In genomic region chr9:58549694-58550093, GRCm38 (mm10) we compare ENCODE assay signal across 16 mouse cellular contexts. TPM values are rescaled to one million over a fixed set of nuclear protein-coding genes. Genes with fewer than 3 reads are reported as not detected.
DNase-seq lines count a peak whose midpoint lies in the region; ATAC-seq lines count a peak whose summit lies in the region.
"Had no signal": no experiment of that assay in that cellular context is flagged by ENCODE, and none has a peak within 500 bp of the region (broad histone marks: within the 10 kb centered on the region; RNA-seq: fewer than 3 reads in every experiment).

No protein-coding gene starts in this region.

- no peaks in the 10 kb centered on the region for H3K36me3 ChIP-seq in midbrain, embryonic 13.5 days
- H3K36me3 ChIP-seq in midbrain, embryonic 14.5 days (ENCODE audit: control insufficient read depth, insufficient read depth, low read length), result no peaks in the 10 kb centered on the region
- H3K36me3 ChIP-seq in hindbrain, embryonic 11.5 days (ENCODE audit: control insufficient read depth, insufficient read depth, low read length), result no peaks in the 10 kb centered on the region

- intact Hi-C loops in heart, postnatal 10 days (cut with DNase I), result no loop called here

- WGBS in midbrain, embryonic 13.5 days, result 89% methylated on average over 3 of the region's 3 CpGs
- 86% methylated on average over 3 of the region's 3 CpGs for WGBS in midbrain, embryonic 14.5 days
- WGBS in hindbrain, embryonic 11.5 days, result 86% methylated on average over 3 of the region's 3 CpGs

- H3K4me2 ChIP-seq in midbrain, embryonic 13.5 days (replicated peaks), result no peak overlapping the region
- no peak overlapping the region for H3K4me2 ChIP-seq in midbrain, embryonic 14.5 days (ENCODE audit: low read length)
- no peak overlapping the region for H3K4me2 ChIP-seq in hindbrain, embryonic 11.5 days (replicated peaks; ENCODE audit: low read depth, low read length)

- no peaks in the 10 kb centered on the region for H3K9me3 ChIP-seq in midbrain, embryonic 13.5 days
- H3K9me3 ChIP-seq in midbrain, embryonic 14.5 days (ENCODE audit: control insufficient read depth, low read length), result no peaks in the 10 kb centered on the region
- no peaks in the 10 kb centered on the region for H3K9me3 ChIP-seq in hindbrain, embryonic 11.5 days (ENCODE audit: control insufficient read depth, low read length)
- H3K9me3 ChIP-seq: megakaryocyte, embryonic 14.5 days had no signal

- H3K27me3 ChIP-seq in midbrain, embryonic 13.5 days, result no peaks in the 10 kb centered on the region
- H3K27me3 ChIP-seq in midbrain, embryonic 14.5 days (ENCODE audit: control insufficient read depth, insufficient read depth, low read length), result no peaks in the 10 kb centered on the region
- no peaks in the 10 kb centered on the region for H3K27me3 ChIP-seq in hindbrain, embryonic 11.5 days (ENCODE audit: control insufficient read depth, insufficient read depth, low read length)

- H3K4me3 ChIP-seq in midbrain, embryonic 13.5 days (replicated peaks), result no peak overlapping the region
- no peak overlapping the region for H3K4me3 ChIP-seq in midbrain, embryonic 14.5 days (replicated peaks; ENCODE audit: low read depth, low read length)
- H3K4me3 ChIP-seq in hindbrain, embryonic 11.5 days (ENCODE audit: low read depth, low read length), result no peak overlapping the region
- H3K4me3 ChIP-seq: erythroblast, embryonic 14.5 days had no signal

- 0 out of 2 replicates have a peak overlapping the region, but pooled peaks have one; percentile 16 for H3K9ac ChIP-seq in midbrain, embryonic 13.5 days (replicated peaks)
- H3K9ac ChIP-seq in midbrain, embryonic 14.5 days (replicated peaks; ENCODE audit: low read length), result no peak overlapping the region
- no peak overlapping the region for H3K9ac ChIP-seq in hindbrain, embryonic 11.5 days (ENCODE audit: low read depth, low read length)

- peak; percentile 37 to 43 for DNase-seq in heart, postnatal 10 days
- no peak for DNase-seq in heart, adult 8-10 months (ENCODE audit: low spot score)
- no peak for DNase-seq in midbrain, embryonic 14.5 days
- DNase-seq in cerebellum, postnatal 25 days, result peak; percentile 47 to 59
- DNase-seq in hindbrain, embryonic 11.5 days (ENCODE audit: low spot score), result no peak
- no peak for DNase-seq in urinary bladder, postnatal 4 days (ENCODE audit: low spot score in 2 of 2)
- DNase-seq: adrenal gland, adult 8-10 months; heart, adult 11 months; right cerebral cortex, postnatal 14 days; thymus, adult 18-20 months had no signal

- peaks cover 55% of the 10 kb centered on the region for H3K4me1 ChIP-seq in midbrain, embryonic 13.5 days (replicated peaks)
- peaks cover 33% of the 10 kb centered on the region for H3K4me1 ChIP-seq in midbrain, embryonic 14.5 days (ENCODE audit: control insufficient read depth, insufficient read depth, low read length)
- H3K4me1 ChIP-seq in hindbrain, embryonic 11.5 days (replicated peaks; ENCODE audit: control insufficient read depth, insufficient read depth, low read length), result peaks cover 3% of the 10 kb centered on the region; the same call in 1 of the 2 replicates

- ATAC-seq in midbrain, embryonic 13.5 days, result no peak
- ATAC-seq in midbrain, embryonic 14.5 days (ENCODE audit: low FRiP score, low TSS enrichment), result no peak
- no peak for ATAC-seq in hindbrain, embryonic 11.5 days (ENCODE audit: low FRiP score)
- ATAC-seq: forebrain, embryonic 16.5 days; hindbrain, embryonic 16.5 days had no signal

- H3K27ac ChIP-seq in midbrain, embryonic 13.5 days, result no peak overlapping the region
- H3K27ac ChIP-seq in midbrain, embryonic 14.5 days (replicated peaks; ENCODE audit: low read depth, low read length), result no peak overlapping the region
- no peak overlapping the region for H3K27ac ChIP-seq in hindbrain, embryonic 11.5 days (ENCODE audit: low read depth, low read length)
- H3K27ac ChIP-seq: kidney, postnatal 0 days had no signal

RNA-seq across cellular contexts. Expression of gene Cd276, which starts 5.5 kb away (rescaled TPM):
- total RNA-seq in heart, postnatal 10 days (2021), result 10 to 100 TPM; 29.8 to 30.6 TPM
- total RNA-seq in heart, adult 8-10 months (2022), result 10 to 100 TPM in 1 of 4 experiments, 1 to 10 TPM in 3; 7.0 to 11.4 (median 8.2) TPM
- polyA plus RNA-seq in midbrain, embryonic 13.5 days (2015; fragmentation: Nextera tagmentation; extraction: Ambion mirVana), result 31.3 and 33.9 TPM in 2 replicates
- 33.2 and 38.1 TPM in 2 replicates for polyA plus RNA-seq in midbrain, embryonic 14.5 days (2014; fragmentation: Nextera tagmentation; extraction: Ambion mirVana)
- 26.6 and 27.9 TPM in 2 replicates for polyA plus RNA-seq in hindbrain, embryonic 11.5 days (2014; fragmentation: Nextera tagmentation; extraction: Ambion mirVana)
- polyA plus RNA-seq: erythroblast, embryonic 14.5 days had no signal

RNA-seq across cellular contexts. Expression of gene Nptn, which starts 32.3 kb away (rescaled TPM):
- total RNA-seq in heart, postnatal 10 days (2021), result 100 to 1,000 TPM; 186 to 201 TPM
- total RNA-seq in heart, adult 8-10 months (2022), result 100 to 1,000 TPM; 124 to 138 (median 128) TPM
- polyA plus RNA-seq in midbrain, embryonic 13.5 days (2015; fragmentation: Nextera tagmentation; extraction: Ambion mirVana), result 99.1 and 110 TPM in 2 replicates
- polyA plus RNA-seq in midbrain, embryonic 14.5 days (2014; fragmentation: Nextera tagmentation; extraction: Ambion mirVana), result 179 and 180 TPM in 2 replicates
- polyA plus RNA-seq in hindbrain, embryonic 11.5 days (2014; fragmentation: Nextera tagmentation; extraction: Ambion mirVana), result 70.4 and 75.4 TPM in 2 replicates

Comparison
In these comparisons a context has a peak if more than half of its experiments do, and no peak if none do; other contexts are left out.
1. DNase-seq: peak in heart, postnatal 10 days (2 of 2) and cerebellum, postnatal 25 days (2 of 2); none in heart, adult 8-10 months (single experiment), midbrain, embryonic 14.5 days (single experiment), hindbrain, embryonic 11.5 days (single experiment) and urinary bladder, postnatal 4 days (0 of 2).